Mouse (Mus musculus): ENCODE results near the gene Abhd16a. TPM values are rescaled to one million over a fixed set of nuclear protein-coding genes. Genes with fewer than 3 reads are reported as not detected.

Abhd16a gene
- total and polyA plus RNA-seq, 3 experiments: 53.2 to 98.2 (median 62.5) TPM

DNA sequence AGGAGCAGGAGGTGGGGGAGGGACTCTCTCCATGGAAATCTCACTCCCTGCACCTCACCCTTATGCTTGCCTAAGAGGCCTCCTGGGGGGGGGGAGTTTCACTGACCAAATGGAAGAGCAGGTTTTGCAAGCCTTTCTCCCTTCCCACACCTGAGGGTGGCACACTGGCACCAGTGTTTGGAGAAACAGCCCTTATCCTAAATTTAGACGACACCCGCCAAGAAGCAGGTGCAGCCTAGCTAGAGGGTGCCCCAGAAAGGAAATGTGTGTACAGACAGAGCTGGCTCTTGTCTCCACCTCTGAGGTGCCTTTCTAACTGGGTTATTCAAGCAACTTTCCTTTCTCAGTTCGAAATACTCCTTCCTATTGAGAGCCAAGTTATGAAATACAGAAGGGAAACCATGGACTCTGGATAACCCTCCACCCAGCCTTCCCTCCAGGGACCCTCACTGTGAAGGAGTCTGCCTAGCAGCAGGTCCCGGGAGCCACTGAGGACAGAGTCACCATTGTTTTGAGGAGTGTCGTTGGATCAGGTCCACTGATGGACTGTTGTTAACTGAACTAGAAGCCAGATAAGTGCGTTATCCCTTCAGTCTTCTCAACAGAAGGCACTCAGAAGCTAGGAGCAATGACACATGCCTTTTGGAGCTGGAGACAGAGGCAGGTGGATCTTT is 18.4 kb upstream of the Abhd16a start:
- H3K9ac ChIP-seq (ENCODE audit: low read depth, low read length): no peak overlapping the region
- H3K27ac ChIP-seq: no peak overlapping the region
- peak in 1 of 2 experiments; percentile 32 for DNase-seq

DNA sequence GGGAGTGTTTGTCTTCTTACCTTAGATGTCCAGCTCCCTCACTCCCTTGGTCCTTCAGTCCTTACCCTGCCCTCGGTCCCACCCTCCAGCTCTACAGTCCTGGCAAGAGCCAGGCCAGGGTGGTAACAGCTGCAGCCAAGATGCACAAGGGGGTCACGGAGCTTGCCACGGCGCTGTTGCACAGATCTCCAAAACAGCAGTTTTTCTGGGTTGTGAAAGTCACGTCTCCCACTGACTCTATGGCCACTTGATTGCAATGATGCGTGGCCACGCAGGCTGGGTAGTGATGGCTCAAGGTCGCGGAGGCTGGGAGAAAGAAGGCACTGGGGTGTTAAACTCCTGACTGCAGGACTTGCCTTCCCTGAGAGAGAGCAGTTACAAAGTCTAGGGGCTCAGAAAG is 17.6 kb upstream of the Abhd16a start:
- TF ChIP-seq CTCF (IDR thresholded peaks at IDR 0.05) (no peak), POLR2A (IDR thresholded peaks at IDR 0.05; ENCODE audit: insufficient read depth, low read depth, low read length) (no peak), EP300 (IDR thresholded peaks at IDR 0.05; ENCODE audit: insufficient read depth, low read depth, low read length) (no peak)
- Histone ChIP-seq H3K4me3 (no peak overlapping the region), H3K36me3 (ENCODE audit: control insufficient read depth, insufficient read depth, low read length) (no peaks in the 10 kb centered on the region), H3K27ac (no peak overlapping the region), H3K4me1 (ENCODE audit: control insufficient read depth, insufficient read depth, low read length) (no peaks in the 10 kb centered on the region), H3K9ac (ENCODE audit: low read depth, low read length) (no peak overlapping the region), H3K27me3 (ENCODE audit: control insufficient read depth, insufficient read depth, low read length) (no peaks in the 10 kb centered on the region; the same call in 1 of the 2 replicates), H3K79me2 (replicated peaks; ENCODE audit: control insufficient read depth, insufficient read depth, low read length) (no peaks in the 10 kb centered on the region)
- DNase-seq: no peak
- 82% methylated on average over 9 of the region's 9 CpGs for WGBS
- intact Hi-C loops (cut with DNase I): no loop called here

More for the DNA sequence above, 18.4 kb upstream of the Abhd16a start:
- intact Hi-C loops (cut with DNase I): no loop called here
- Histone ChIP-seq H3K4me1 (ENCODE audit: control insufficient read depth, insufficient read depth, low read length) (no peaks in the 10 kb centered on the region), H3K79me2 (replicated peaks; ENCODE audit: control insufficient read depth, insufficient read depth, low read length) (no peaks in the 10 kb centered on the region), H3K27me3 (ENCODE audit: control insufficient read depth, insufficient read depth, low read length) (no peaks in the 10 kb centered on the region; the same call in 1 of the 2 replicates), H3K36me3 (ENCODE audit: control insufficient read depth, insufficient read depth, low read length) (no peaks in the 10 kb centered on the region), H3K4me3 (no peak overlapping the region)
- WGBS: 29% methylated on average over 6 of the region's 6 CpGs
- no peak for TF ChIP-seq POLR2A (IDR thresholded peaks at IDR 0.05; ENCODE audit: insufficient read depth, low read depth, low read length)
- no peak for TF ChIP-seq CTCF (IDR thresholded peaks at IDR 0.05)
- no peak for TF ChIP-seq EP300 (IDR thresholded peaks at IDR 0.05; ENCODE audit: insufficient read depth, low read depth, low read length)

GRCm38 (mm10) chr17:35074097-35074496 is 15.0 kb upstream of the Abhd16a start:
- intact Hi-C loops (cut with DNase I): no loop called here
- H3K36me3 ChIP-seq (ENCODE audit: control insufficient read depth, insufficient read depth, low read length): no peaks in the 10 kb centered on the region
- no peak overlapping the region for H3K27ac ChIP-seq
- no peak for TF ChIP-seq POLR2A (IDR thresholded peaks at IDR 0.05; ENCODE audit: insufficient read depth, low read depth, low read length)
- no peak for TF ChIP-seq EP300 (IDR thresholded peaks at IDR 0.05; ENCODE audit: insufficient read depth, low read depth, low read length)
- TF ChIP-seq CTCF (IDR thresholded peaks at IDR 0.05): no peak
- WGBS: 64% methylated on average over 17 of the region's 17 CpGs
- no peak overlapping the region for H3K4me3 ChIP-seq
- H3K27me3 ChIP-seq (ENCODE audit: control insufficient read depth, insufficient read depth, low read length): no peaks in the 10 kb centered on the region
- peaks cover 5% of the 10 kb centered on the region for H3K4me1 ChIP-seq (ENCODE audit: control insufficient read depth, insufficient read depth, low read length)
- H3K9ac ChIP-seq (ENCODE audit: low read depth, low read length): no peak overlapping the region
- no peak for DNase-seq
- H3K79me2 ChIP-seq (replicated peaks; ENCODE audit: control insufficient read depth, insufficient read depth, low read length): no peaks in the 10 kb centered on the region

DNA sequence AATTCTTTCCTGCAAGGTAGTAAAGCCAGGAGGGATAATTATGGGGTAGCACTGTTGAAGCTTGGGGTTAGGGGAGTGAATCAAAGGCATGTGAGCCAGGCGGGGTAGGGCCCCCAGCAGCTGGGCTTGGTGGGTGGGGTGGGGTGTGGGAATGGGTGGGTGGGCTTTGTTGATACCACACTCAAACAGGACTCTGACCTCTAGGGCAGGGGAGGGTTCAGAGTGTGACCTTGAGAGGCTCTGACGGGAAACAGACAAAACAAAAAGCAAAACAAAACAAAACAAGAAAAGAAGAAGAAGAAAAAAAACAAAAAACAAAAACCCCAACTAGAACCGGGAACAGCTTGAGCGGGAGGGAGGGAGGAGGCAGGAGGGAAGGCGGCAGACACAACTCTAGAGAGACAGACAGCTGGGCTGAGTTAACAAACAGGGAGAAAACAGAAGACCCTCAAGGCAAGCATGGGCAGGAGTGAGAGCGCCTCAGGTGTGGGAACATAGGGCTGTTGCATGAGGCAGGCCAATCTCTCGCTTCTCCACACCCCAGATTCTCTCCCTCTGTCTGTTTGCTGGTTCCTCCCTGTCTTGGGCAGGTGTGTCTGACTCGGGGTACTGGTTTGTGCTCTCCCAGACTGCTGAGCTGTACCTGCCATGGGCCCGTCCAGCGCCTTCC is 12.4 kb upstream of the Abhd16a start, which contains the start of gene Ly6g6e:
Gene Ly6g6e (plus strand): TSS at position 396 of the 670 bp plus-strand sequence.
- Histone ChIP-seq H3K9ac (ENCODE audit: low read depth, low read length) (peak within 1 kb of the TSS; percentile 73), H3K27ac (peak within 1 kb of the TSS; percentile 68), H3K79me2 (replicated peaks; ENCODE audit: control insufficient read depth, insufficient read depth, low read length) (no peaks in the 10 kb centered on the region), H3K36me3 (ENCODE audit: control insufficient read depth, insufficient read depth, low read length) (no peaks in the 10 kb centered on the region), H3K4me3 (peak within 1 kb of the TSS; percentile 57), H3K27me3 (ENCODE audit: control insufficient read depth, insufficient read depth, low read length) (no peaks in the 10 kb centered on the region), H3K4me1 (ENCODE audit: control insufficient read depth, insufficient read depth, low read length) (peaks cover 8% of the 10 kb centered on the region)
- WGBS: 51% methylated on average over 10 of the region's 10 CpGs
- TF ChIP-seq EP300 (IDR thresholded peaks at IDR 0.05; ENCODE audit: insufficient read depth, low read depth, low read length): no peak
- no peak for TF ChIP-seq CTCF (IDR thresholded peaks at IDR 0.05)
- no peak for TF ChIP-seq POLR2A (IDR thresholded peaks at IDR 0.05; ENCODE audit: insufficient read depth, low read depth, low read length)
- intact Hi-C loops (cut with DNase I): no loop called here
- DNase-seq: no peak

- intact Hi-C loops (cut with DNase I): no loop called here
- peak overlapping the region; percentile 73 for H3K9ac ChIP-seq (ENCODE audit: low read depth, low read length)
- TF ChIP-seq CTCF (IDR thresholded peaks at IDR 0.05) (no peak), EP300 (IDR thresholded peaks at IDR 0.05; ENCODE audit: insufficient read depth, low read depth, low read length) (no peak), POLR2A (IDR thresholded peaks at IDR 0.05; ENCODE audit: insufficient read depth, low read depth, low read length) (no peak)
- H3K4me1 ChIP-seq (ENCODE audit: control insufficient read depth, insufficient read depth, low read length): peaks cover 8% of the 10 kb centered on the region
- no peaks in the 10 kb centered on the region for H3K27me3 ChIP-seq (ENCODE audit: control insufficient read depth, insufficient read depth, low read length)
- WGBS: 34% methylated on average over 2 of the region's 2 CpGs
- H3K27ac ChIP-seq: peak overlapping the region; percentile 68
- H3K36me3 ChIP-seq (ENCODE audit: control insufficient read depth, insufficient read depth, low read length): no peaks in the 10 kb centered on the region
- DNase-seq: no peak
- no peaks in the 10 kb centered on the region for H3K79me2 ChIP-seq (replicated peaks; ENCODE audit: control insufficient read depth, insufficient read depth, low read length)
- H3K4me3 ChIP-seq: peak overlapping the region; percentile 57
These were observed 11.8 kb upstream of the Abhd16a start for GRCm38 (mm10) chr17:35077285-35077684.

- DNase-seq: peak; percentile 69 to 73
- TF ChIP-seq POLR2A (IDR thresholded peaks at IDR 0.05; ENCODE audit: insufficient read depth, low read depth, low read length) (peak; percentile 55; the same call in 1 of the 2 replicates), CTCF (IDR thresholded peaks at IDR 0.05) (peak; percentile 76), EP300 (IDR thresholded peaks at IDR 0.05; ENCODE audit: insufficient read depth, low read depth, low read length) (no peak)
- peaks cover 8% of the 10 kb centered on the region for H3K4me1 ChIP-seq (ENCODE audit: control insufficient read depth, insufficient read depth, low read length)
- WGBS: 10% methylated on average over 14 of the region's 14 CpGs
- no peaks in the 10 kb centered on the region for H3K27me3 ChIP-seq (ENCODE audit: control insufficient read depth, insufficient read depth, low read length)
- peak within 1 kb of the TSS; percentile 73 for H3K9ac ChIP-seq (ENCODE audit: low read depth, low read length)
- H3K36me3 ChIP-seq (ENCODE audit: control insufficient read depth, insufficient read depth, low read length): no peaks in the 10 kb centered on the region
- H3K79me2 ChIP-seq (replicated peaks; ENCODE audit: control insufficient read depth, insufficient read depth, low read length): no peaks in the 10 kb centered on the region
- H3K4me3 ChIP-seq: peak within 1 kb of the TSS; percentile 57
- intact Hi-C loops (cut with DNase I): loop anchor here (1.0 kb wide), 1 partner anchor 57 kb away; no protein-coding TSS in a partner anchor
- H3K27ac ChIP-seq: peak within 1 kb of the TSS; percentile 68
These were observed 11.3 kb upstream of the Abhd16a start, which contains the start of gene Ly6g6d for GRCm38 (mm10) chr17:35077786-35078233. Gene Ly6g6d, minus strand, starts transcription at chr17:35078065.
